Mouse (Mus musculus): ENCODE results near the gene Flywch2.

GRCm38 (mm10) chr17:23770896-23771283 lies 15.0 kb downstream of the Flywch2 start:
- TF ChIP-seq CTCF (IDR thresholded peaks at IDR 0.05 in 2 of 3, conservative IDR thresholded peaks at IDR 0.05 in 1 of 3; ENCODE audit: control insufficient read depth in 1 of 3, insufficient read depth in 1 of 3, low read depth in 2 of 3, low read length in 3 of 3, poor library complexity in 1 of 3, severe bottlenecking in 1 of 3) (no peak), POLR2A (IDR thresholded peaks at IDR 0.05; ENCODE audit: control insufficient read depth in 1 of 2, insufficient read depth in 1 of 2, low read depth in 1 of 2, low read length in 2 of 2, poor library complexity in 1 of 2) (no peak), GABPA (IDR thresholded peaks at IDR 0.05; ENCODE audit: low read depth, low read length) (no peak), TAL1 (IDR thresholded peaks at IDR 0.05; ENCODE audit: low read length) (no peak), EP300 (IDR thresholded peaks at IDR 0.05; ENCODE audit: low read depth in 1 of 2, low read length in 2 of 2) (no peak), POLR2AphosphoS2 (IDR thresholded peaks at IDR 0.05; ENCODE audit: low read length) (no peak)

Data from MEL (cell line).